Mouse (Mus musculus): ENCODE results near the gene Gdpgp1.

DNA sequence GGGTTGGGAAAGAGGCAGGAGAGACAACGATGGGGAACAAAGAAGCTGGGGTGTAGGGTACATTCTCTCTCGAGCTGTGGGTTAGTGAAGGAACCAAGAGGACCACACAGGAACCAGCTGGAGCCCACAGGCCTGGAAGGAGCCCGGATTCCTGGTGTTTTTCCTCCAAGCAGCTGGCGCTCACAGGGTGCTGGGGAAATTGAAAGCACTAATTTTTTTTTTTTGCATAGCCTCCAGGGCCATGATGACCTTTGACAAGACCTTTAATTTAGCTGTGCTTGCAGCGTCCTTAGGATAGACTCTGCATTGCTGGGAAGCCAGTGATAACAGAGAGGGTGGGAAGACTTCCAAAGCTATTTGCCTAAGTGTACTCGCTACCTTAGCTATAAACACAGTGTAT, 47.7 kb upstream of the Gdpgp1 start:
- TF ChIP-seq CTCF (IDR thresholded peaks at IDR 0.05; ENCODE audit: extremely low read depth, insufficient read depth, insufficient read length, insufficient replicate concordance): no peak
- TF ChIP-seq POLR2A (IDR thresholded peaks at IDR 0.05; ENCODE audit: low read depth, low read length): no peak
